Mouse (Mus musculus) spleen, postnatal 0 days (tissue): ENCODE data around the gene Napsa. TPM values are rescaled to one million over a fixed set of nuclear protein-coding genes. Genes with fewer than 3 reads are reported as not detected.

Experiments used
- polyA plus RNA-seq: library from polyadenylated mRNA; unstranded; fragments of >200 nt; fragmentation: Nextera tagmentation; extraction: Ambion mirVana; gene quantifications from 2 replicates; pipeline ENCODE4 v1.2.1, GENCODE M21; 2015

Napsa gene
- polyA plus RNA-seq, result 28.7 and 38.9 TPM in 2 replicates

DNA sequence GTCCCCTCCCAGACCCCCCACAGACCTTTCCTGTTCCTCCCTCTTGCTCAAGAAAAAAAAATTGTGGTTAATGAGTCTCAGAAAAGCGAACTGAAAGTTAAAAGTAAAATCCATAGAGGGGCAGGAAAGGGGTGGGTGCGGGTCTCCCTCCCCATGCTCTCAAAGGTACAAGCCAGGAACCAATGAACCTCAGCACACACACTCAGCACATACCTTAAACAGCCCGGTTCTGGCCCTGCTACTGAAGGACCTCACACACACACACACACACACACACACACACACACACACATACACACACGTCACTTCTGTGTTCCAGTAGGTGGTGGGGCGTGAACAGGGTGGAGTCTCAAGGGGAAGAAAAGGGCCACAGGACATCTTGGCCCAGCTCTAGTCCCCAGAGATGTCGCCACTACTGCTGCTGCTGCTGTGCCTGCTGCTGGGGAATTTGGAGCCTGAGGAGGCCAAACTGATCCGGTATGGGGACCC is at the start of gene Napsa:
TSS of gene Napsa (plus strand) at position 168 of the 489 bp plus-strand sequence.

DNA sequence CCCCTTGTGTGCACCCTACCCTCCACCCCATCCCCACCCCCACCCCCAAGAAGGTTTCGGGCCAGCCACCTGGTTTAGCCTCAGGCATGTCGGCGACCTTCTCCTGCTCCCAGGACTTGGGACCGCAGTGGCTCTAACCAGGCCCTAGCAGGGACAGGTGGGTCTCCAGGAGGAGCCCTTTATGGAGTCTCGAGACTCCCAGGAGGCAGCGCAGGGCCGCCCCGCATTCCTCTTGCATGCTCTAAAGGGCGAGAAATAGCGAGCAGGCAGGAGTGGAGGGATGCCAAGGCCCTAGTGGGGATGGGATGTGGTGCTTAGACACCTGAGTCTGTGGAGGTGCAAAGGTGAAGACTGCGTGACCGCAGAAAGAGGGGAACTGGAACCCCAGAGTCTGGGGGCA is 47.7 kb upstream of the Napsa start, which contains the start of gene Mybpc2:
TSS of gene Mybpc2 (minus strand) at position 155 of the 400 bp plus-strand sequence.

DNA sequence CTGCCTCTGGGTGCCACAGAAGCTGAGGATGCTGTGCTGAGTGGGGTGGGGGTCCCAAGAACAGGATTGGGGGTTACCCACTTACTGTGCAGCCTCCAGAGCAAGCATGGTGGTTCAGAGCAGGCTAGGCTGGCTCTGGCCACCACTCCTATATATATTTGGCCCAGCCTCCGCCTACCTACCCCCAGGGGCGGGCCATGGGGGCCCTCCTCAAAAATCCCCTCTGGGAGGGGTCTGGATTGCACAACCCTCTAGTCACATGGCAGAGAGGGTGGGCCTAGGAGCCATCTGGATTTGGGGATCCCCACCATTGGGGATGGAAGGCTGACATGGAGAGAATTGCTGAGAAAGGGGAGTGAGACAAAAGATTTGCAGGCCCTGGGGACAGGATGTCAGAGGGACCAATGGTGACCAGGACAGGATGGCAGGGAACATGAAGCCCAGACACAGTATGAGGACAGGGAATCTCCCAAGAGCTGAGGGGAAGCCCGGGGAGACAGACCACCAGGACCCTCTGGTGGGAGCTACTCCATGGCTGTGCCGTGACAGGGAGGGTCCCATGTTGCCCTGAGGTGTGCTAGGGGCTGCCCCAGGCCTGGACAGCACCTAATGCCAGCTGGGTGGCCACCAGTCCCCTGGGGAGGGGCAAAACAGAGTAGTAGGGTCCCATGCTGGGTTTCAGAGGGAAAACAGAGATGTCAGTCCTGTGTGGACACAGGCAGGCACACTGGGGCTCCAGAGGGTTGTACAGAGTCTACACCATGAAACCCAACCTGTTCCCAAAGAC is 40.0 kb upstream of the Napsa start, which contains the start of gene Spib:
TSS of gene Spib (minus strand) at position 126 of the 787 bp plus-strand sequence.

DNA sequence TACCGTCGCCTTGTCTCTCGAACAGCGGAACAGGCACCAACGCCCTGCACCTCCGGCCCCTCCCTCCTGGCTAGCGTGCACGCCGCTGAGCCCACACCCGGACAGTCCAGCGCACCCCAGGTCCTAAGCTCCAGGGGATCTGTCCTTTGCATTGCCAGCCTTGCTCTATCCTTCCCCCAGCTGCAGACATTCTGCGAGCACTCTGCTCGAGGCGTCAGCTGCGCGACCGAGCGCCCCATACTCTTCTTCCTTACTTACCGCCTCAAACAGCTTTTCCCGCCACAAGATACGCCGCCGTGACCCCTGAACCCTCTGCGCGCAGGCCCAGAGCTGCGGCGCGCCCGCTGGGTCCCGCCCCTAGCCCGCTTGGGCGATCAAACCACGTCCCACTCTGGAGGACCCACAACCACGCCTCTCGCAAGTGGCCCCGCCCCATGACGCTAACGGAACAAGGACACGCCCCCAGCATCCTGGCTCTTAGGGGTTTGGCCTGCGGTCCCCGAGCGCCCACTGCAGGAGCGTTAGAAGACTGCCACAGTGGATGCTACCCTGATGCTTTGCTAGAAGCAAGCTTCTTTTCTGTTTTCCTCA is 23.6 kb upstream of the Napsa start, which contains the start of gene Pold1:
TSS of gene Pold1 (minus strand) at position 353 of the 591 bp plus-strand sequence.

DNA sequence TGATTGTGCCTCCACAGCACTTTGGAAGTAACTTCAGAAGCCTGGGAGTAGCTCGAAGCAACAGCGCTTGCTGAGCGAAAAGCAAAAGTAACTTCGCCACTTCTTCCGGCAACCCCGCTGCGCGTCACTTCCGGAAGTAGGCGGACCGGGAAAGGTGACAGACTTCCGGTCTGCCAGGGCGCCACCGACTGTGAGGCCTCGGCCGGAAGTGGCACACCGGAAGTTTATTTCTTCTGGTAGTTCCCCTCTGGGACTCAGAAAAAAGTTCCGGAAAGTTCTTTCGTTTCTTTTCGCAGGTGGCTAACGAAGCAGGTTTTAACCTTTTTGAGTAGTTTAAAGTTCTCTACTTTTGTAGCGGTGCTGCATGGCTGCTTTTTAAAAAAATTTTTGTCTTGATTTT is 18.4 kb upstream of the Napsa start, which contains the start of gene Nr1h2:
TSS of gene Nr1h2 (minus strand) at position 126 of the 400 bp plus-strand sequence.

DNA sequence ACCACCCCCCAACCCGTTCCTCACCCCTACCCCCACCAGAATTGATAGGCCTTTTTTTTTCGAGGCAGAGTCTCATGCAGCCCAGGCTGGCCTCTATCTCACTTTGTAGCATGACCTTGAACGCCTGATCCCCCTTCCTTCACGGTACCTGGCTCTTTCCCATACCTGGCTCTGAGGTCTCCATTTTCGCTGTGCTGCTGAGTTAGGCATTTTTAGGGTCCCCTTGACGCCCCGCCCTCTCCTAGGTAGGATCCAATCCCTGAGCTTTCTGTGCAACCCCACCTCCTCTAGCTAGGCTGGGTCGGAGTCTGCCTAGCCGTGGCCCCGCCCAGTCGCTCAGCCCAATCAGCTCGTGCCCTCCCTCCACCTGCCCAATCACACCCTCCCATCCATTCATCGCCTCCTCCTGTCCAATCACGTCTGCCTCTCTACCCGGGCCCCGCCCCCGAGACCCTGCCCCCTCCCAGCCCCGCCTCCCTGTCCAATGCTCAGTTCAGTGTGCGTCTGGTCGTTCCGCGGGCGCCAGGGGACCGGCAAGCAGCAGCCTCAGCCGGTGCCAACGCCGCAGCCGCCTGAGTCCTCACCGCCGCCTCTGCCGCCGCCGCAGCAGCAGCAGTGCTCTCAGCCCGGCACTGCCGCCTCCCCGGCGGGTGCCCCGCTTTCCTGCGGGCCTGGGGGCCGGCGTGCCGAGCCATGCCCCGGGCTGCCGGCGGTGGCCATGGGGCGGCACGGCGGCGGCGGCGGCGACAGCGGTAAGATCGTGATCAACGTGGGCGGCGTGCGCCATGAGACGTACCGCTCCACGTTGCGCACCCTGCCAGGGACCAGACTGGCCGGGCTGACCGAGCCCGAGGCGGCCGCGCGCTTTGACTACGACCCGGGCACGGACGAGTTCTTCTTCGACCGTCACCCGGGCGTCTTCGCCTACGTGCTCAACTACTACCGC is 18.5 kb downstream of the Napsa start, which contains the start of gene Kcnc3:
TSS of gene Kcnc3 (plus strand) at position 263 of the 946 bp plus-strand sequence.

Other genes with a start within 250 kb of the Napsa start
- gene Syt3, start 188.3 kb upstream of the Napsa start, polyA plus RNA-seq, result 0.12 and 0.17 TPM in 2 replicates
- 0.18 and 0.63 TPM in 2 replicates for gene 1700008O03Rik, start 186.6 kb upstream of the Napsa start, polyA plus RNA-seq
- 0.06 and 0.17 TPM in 2 replicates for gene Lrrc4b, start 143.4 kb upstream of the Napsa start, polyA plus RNA-seq
- gene Aspdh, start 107.0 kb upstream of the Napsa start, polyA plus RNA-seq, result not detected in 2 replicates
- 113 and 125 TPM in 2 replicates for gene Josd2, start 104.4 kb upstream of the Napsa start, polyA plus RNA-seq
- 49.2 and 53.7 TPM in 2 replicates for gene Emc10, start 75.9 kb upstream of the Napsa start, polyA plus RNA-seq
- gene Fam71e1, start 75.8 kb upstream of the Napsa start, polyA plus RNA-seq, result 4.0 and 5.3 TPM in 2 replicates
- gene Mybpc2, start 47.7 kb upstream of the Napsa start, polyA plus RNA-seq, result 0.23 and 0.52 TPM in 2 replicates
- gene Spib, start 40.3 kb upstream of the Napsa start, polyA plus RNA-seq, result 7.5 and 13.2 TPM in 2 replicates
- gene Pold1, start 23.5 kb upstream of the Napsa start, polyA plus RNA-seq, result 64.6 and 69.1 TPM in 2 replicates
- gene Nr1h2, start 18.4 kb upstream of the Napsa start, polyA plus RNA-seq, result 49.4 and 52.7 TPM in 2 replicates
- 0.05 and 0.07 TPM in 2 replicates for gene Kcnc3, start 18.3 kb downstream of the Napsa start, polyA plus RNA-seq
- not detected in 2 replicates for gene Myh14, start 98.5 kb downstream of the Napsa start, polyA plus RNA-seq
- not detected in 2 replicates for gene Izumo2, start 136.4 kb downstream of the Napsa start, polyA plus RNA-seq
- gene Vrk3, start 176.0 kb downstream of the Napsa start, polyA plus RNA-seq, result 29.3 and 31.6 TPM in 2 replicates
- gene Zfp473, start 178.7 kb downstream of the Napsa start, polyA plus RNA-seq, result 0.34 and 0.58 TPM in 2 replicates
- 54.6 and 55.9 TPM in 2 replicates for gene Nup62, start 243.7 kb downstream of the Napsa start, polyA plus RNA-seq
- 2.1 and 2.3 TPM in 2 replicates for gene Il4i1, start 244.0 kb downstream of the Napsa start, polyA plus RNA-seq
- 2.1 and 2.6 TPM in 2 replicates for gene Atf5, start 244.3 kb downstream of the Napsa start, polyA plus RNA-seq